Mouse (Mus musculus) naive thymus-derived CD4-positive, alpha-beta T cell, adult 2 months (primary cell): ENCODE data around the gene Rasgrf1.
"Not testable (repeated sequence)": the region's sequence is repeated elsewhere in the genome, so short reads cannot be mapped to it uniquely, and the experiment has no call there.

Source experiments
- DNase-seq: peaks from one replicate; pipeline ENCODE4 v3.0.0-alpha.2; 2011; ENCODE audit warnings: low read depth

Gene Rasgrf1

GRCm38 (mm10) chr9:90040916-90041315, 131.2 kb downstream of the Rasgrf1 start:
- DNase-seq = no peak

GRCm38 (mm10) chr9:90041556-90041955, 131.8 kb downstream of the Rasgrf1 start:
- DNase-seq = no peak

GRCm38 (mm10) chr9:90042906-90043305, 133.2 kb downstream of the Rasgrf1 start:
- not testable (repeated sequence) for DNase-seq

- no peak for DNase-seq
Measured at GRCm38 (mm10) chr9:90045191-90045590, 135.5 kb downstream of the Rasgrf1 start.

- no peak for DNase-seq
Measured at GRCm38 (mm10) chr9:90047937-90048627, 138.4 kb downstream of the Rasgrf1 start.

GRCm38 (mm10) chr9:90053852-90054251, 144.1 kb downstream of the Rasgrf1 start, which contains the start of gene Ctsh:
Gene Ctsh, plus strand, starts transcription at chr9:90054152.
- no peak for DNase-seq

GRCm38 (mm10) chr9:90054371-90055145, 144.8 kb downstream of the Rasgrf1 start:
- DNase-seq = no peak

- DNase-seq = no peak
Measured at GRCm38 (mm10) chr9:90055409-90055808, 145.7 kb downstream of the Rasgrf1 start.

- no peak for DNase-seq
Measured at GRCm38 (mm10) chr9:90055911-90056310, 146.2 kb downstream of the Rasgrf1 start.

- DNase-seq = no peak
Measured at GRCm38 (mm10) chr9:90056716-90057115, 147.0 kb downstream of the Rasgrf1 start.

- DNase-seq = no peak
Measured at GRCm38 (mm10) chr9:90059828-90060573, 150.3 kb downstream of the Rasgrf1 start.

- no peak for DNase-seq
Measured at GRCm38 (mm10) chr9:90060574-90060875, 150.8 kb downstream of the Rasgrf1 start.

GRCm38 (mm10) chr9:90060932-90061331, 151.2 kb downstream of the Rasgrf1 start:
- not testable (repeated sequence) for DNase-seq

- no peak for DNase-seq
Measured at GRCm38 (mm10) chr9:90067341-90067740, 157.6 kb downstream of the Rasgrf1 start.

GRCm38 (mm10) chr9:90068786-90069185, 159.1 kb downstream of the Rasgrf1 start:
- DNase-seq = no peak

GRCm38 (mm10) chr9:90069485-90069884, 159.8 kb downstream of the Rasgrf1 start:
- DNase-seq = no peak

GRCm38 (mm10) chr9:90070174-90070573, 160.5 kb downstream of the Rasgrf1 start:
- DNase-seq = no peak

- DNase-seq = no peak
Measured at GRCm38 (mm10) chr9:90075336-90075735, 165.6 kb downstream of the Rasgrf1 start.

- DNase-seq = no peak
Measured at GRCm38 (mm10) chr9:90076131-90076530, 166.4 kb downstream of the Rasgrf1 start.
